Mouse (Mus musculus): ENCODE measurements around the gene Cic.

- TF ChIP-seq FLI1 (IDR thresholded peaks at IDR 0.05; ENCODE audit: low read length), result no peak
- no peak for TF ChIP-seq GATA1 (IDR thresholded peaks at IDR 0.05; ENCODE audit: borderline replicate concordance, low read length)
These were observed 23.0 kb downstream of the Cic start for GRCm38 (mm10) chr7:25290463-25290862.
